Mouse (Mus musculus): ENCODE results near the gene Snx29. TPM values are rescaled to one million over a fixed set of nuclear protein-coding genes. Genes with fewer than 3 reads are reported as not detected.
A peak's percentile ranks its signal among the peaks of the same experiment; 100 is the strongest.

Gene Snx29
- total RNA-seq, 2 experiments from 2014 or later = 4.7 to 6.2 TPM

DNA sequence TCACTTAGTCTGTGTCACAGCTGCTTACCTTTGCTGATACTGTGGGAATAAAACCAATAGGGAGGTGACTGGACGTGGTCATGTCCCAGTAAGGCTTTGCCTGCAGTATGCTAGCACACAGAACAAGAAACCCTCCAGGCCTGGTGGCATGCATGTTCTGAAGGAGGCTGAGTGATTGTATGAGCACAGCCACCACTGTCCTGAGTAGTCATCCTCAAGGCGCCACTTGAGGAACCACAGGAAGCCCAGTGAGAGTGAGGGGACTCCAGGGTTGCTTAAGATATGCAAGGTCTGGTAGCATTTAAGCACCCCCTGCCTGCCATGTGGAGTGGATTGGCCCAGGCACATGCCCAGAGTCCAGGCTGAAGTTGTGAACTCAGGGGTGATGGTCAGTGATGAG is 430.8 kb downstream of the Snx29 start:
- no peak for ATAC-seq (ENCODE audit: poor library complexity, severe bottlenecking)

DNA sequence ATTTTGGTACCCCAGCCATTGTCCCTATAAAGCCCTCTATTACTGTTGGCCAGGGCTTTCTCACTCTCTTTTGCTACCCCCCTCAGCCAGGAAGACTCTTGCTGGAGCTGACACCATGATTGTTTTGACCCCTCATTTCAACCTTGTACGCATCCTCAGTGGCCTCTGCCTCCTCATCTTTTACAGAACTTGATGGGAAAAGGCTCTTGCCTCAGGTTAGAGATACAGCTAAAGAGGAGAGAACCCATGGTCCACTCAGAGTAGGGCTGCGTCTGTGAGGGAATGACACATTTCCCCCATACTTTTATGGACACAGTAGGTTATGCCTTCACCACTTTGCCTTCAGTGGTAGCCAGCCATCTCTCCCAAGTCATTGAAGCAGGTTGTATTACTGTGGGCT is 431.4 kb downstream of the Snx29 start:
- no peak for ATAC-seq (ENCODE audit: poor library complexity, severe bottlenecking)

DNA sequence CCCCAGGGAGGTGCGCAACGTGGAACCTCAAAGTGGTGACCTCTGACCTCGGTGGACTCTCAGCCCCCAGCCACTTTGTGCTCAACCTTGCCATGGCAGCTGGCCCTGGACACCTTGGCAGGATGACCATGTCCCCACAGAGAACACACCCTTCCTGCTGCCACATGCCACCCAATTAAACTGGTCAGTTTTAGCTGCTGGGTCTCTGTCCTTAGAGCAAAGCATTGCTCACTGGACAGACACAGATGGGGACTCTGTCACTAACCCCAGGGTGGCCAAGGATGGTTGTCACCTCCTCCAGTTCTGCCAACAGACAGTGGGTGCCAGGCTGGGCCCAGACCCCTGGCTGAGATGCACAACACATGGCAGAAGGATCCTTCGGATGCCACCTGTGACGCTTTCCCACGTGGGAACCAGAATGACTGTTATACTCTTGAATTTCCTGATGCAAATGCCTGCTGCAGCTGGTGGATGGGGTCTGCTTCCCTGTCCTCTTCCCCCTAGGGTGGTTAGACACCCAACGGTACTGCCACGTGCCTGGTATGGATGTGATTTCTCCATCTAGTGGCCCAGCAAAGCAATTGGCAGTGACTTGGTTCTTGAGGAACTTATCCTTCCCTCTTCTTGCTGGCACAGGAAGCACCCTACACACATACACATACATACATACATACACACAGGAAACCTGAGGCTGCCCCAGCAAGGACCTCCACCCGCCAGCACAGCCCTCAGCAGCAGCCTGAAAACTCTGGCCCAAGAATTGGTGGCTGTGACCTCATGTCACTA is 432.8 kb downstream of the Snx29 start:
- ATAC-seq (ENCODE audit: poor library complexity, severe bottlenecking) = peak; percentile 70

DNA sequence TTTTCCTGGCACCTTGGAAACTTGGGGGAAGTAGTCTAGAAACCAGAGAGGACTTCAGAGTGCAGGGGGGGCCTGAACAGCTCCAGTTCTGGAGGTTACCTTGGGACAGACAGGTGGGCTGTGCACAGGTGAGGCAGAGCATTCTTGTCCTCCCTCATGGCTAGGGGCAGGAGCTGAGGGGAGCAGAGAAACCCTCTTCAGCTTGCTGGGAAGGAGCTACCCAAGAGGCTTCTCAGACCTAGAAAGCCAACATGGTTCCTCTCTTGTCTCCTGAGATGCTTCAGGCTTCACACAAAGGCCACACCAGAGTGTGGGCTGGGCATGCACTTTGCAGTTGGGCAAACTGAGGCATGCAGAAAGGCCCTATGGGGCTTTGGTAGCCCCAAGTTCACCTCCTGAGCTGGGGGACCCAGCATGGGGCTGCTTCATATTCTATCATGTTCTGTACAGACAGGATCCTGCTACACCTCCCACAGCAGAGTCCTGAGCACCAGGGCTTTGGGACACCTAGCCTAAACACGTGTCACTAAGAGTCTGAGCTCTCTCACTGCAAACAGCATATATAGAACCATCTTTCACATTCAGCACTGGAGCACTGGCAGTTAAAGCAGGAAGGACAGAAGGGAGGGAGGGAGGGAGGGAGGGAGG is 434.0 kb downstream of the Snx29 start:
- ATAC-seq (ENCODE audit: poor library complexity, severe bottlenecking) = no peak

DNA sequence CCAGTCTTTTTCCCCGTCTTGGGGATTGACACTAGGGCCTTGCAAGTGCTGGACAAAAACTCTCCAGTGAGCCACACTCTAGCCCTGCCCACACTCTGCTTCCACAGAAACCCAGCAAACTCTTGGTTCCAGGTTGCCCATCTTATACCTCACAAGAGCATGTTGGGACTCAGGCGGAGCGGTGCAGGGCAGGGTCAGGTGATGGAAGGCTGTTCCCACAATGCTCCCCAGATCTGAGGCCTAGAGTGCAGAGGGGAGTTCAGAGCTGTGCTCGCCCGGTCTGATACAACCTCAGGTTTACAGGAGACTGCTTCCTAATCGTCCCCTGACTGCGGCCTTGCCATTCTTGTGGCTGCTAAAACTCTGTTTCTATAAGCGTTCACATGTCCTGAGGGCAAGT is 434.8 kb downstream of the Snx29 start:
- ATAC-seq (ENCODE audit: poor library complexity, severe bottlenecking) = no peak

DNA sequence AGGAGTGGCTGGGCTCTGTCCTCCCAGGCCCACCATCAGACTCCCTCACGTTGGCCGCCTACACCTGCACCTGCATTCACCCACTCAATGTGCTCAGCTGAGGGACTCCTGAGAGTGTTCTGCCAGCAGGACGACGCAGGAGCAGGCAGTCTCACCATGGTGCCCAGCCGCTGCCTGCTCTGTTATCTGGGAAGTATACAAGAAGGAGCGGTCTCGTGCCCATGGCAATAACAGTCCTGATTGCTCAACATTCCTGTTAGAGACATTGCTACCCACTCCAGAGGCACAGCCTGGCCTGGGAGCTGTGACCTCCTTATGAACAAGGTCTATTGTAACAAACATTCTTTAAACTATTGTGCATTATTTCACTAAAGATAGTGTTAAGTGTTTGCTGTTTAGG is 435.2 kb downstream of the Snx29 start:
- no peak for ATAC-seq (ENCODE audit: poor library complexity, severe bottlenecking)

DNA sequence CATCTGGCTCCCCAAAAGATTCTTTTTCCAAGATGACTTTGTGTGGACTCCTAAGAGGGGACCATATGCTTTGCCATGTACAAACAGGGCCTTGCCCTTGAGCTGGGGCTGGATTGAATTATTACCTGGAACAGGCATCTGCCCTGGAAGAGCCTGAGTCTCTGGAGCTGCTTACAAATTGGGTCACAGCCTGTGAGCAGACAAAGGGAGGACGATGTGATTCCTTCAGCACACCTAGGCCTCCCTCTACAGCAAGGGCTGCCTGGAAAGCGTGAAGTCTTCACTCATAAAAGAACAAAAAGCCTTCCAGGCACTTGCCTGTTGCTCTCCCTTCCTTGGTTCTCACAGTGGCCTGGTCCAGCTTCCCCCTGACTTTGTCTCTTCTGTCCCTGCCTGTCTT is 449.6 kb downstream of the Snx29 start:
- ATAC-seq (ENCODE audit: poor library complexity, severe bottlenecking) = no peak

DNA sequence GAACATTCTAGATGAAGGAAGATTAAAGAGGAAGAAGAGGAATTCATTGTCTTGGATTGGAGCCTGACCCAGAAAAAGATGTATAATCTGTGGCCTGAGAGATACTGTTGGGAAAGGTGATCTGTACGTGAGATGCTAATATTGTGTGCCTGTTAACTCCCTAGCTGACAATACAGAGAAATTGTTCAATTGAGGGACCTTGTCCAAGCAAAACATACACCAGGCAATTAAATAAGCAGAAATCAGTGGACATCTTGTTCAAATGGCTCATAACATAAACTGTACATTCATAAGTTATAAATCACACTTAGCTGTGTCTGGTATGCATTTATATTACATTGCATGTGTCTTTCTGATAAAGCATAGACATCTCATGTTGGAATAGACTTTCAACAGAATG is 451.6 kb downstream of the Snx29 start:
- ATAC-seq (ENCODE audit: poor library complexity, severe bottlenecking) = no peak

DNA sequence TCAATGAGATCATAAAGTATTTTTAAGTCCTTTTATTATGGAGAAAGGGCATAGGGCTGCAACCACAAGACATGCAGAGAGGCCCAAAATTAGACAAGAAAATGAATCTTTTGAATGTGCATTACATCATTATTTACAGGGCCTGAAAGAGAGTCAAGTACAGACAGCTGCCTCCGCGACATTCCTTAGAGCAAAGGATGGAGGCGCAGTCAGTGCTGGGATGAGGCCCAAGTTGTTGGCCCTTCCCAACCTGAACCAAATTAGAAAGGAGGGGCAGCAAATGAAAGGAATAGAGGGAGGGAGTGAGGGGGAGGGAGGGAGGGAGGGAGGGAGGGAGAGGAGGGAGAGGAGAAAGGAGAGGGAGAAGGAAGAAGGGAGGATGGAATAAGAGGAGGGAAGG is 453.8 kb downstream of the Snx29 start:
- ATAC-seq (ENCODE audit: poor library complexity, severe bottlenecking) = no peak

DNA sequence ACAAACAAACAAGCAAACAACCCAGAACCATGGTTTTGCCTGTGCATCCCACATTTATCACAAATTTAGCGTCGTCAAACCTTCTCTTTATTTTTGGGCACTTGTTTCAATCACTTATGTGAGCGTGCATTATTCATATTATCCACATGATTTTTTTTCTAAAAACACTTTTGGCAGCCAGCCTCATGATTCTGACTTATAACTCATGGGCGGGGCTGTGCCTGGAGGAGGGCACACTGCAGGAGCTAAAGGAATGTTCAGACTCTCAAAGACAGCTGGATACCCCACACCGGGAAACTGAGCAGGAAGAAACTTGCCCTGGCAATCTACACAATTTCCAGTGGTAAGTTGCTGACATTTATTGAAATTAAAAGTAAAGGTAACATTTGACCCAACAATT is 455.5 kb downstream of the Snx29 start:
- ATAC-seq (ENCODE audit: poor library complexity, severe bottlenecking) = no peak

DNA sequence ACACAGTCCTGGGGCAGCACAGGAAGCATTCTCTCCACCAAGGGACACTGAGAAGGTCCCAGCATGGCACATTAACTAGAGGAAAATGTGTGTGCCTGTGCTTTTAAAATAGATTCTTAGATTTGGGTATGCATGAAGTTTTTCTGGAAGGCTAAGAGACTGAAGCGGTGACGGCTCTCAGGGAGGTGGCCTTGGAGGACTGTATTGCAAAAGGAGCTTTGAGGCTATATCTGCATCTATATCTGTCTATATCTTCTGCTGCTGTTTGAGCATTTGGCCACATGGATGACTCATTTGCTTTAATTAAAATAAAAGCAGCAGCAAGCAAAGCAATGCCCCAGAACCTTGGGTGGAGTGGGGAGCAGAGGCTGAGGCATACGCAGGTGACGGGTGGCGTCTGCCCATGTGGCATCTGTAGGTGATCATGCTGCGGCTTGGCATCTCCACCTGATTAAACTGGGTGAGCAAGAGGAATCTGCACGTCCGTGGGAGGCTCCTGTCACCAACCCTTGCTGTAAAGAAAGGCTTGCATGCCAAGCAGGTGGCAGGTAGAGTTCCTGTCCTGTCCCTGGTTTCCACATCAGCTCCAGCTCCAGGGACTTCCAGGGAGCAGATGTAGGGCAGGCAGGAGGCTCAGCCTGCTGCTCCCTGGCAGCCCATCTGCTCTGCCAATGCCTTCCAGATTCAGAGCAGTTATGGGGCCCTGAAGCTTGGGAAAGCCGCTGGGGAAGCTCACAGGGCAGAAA is 456.2 kb downstream of the Snx29 start:
- ATAC-seq (ENCODE audit: poor library complexity, severe bottlenecking) = no peak

DNA sequence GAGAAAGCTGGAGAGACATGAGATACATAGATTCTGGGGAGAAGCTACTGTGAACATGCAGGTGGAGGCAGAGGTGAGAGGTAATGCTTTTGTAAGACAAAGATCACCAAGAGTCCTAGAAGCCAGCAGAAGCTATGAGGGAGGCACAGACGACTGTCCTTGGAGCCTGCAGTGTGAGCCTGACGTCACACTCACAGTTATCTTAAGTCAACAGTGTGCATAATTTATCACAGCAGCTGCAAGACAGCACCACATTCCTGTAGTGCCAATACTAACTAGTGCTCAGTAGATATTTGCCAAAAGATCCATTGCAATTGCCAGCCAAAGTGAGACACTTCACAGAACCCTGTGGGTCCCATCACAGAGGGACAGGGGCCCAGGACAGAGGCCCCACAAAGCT is 459.4 kb downstream of the Snx29 start:
- ATAC-seq (ENCODE audit: poor library complexity, severe bottlenecking) = no peak

DNA sequence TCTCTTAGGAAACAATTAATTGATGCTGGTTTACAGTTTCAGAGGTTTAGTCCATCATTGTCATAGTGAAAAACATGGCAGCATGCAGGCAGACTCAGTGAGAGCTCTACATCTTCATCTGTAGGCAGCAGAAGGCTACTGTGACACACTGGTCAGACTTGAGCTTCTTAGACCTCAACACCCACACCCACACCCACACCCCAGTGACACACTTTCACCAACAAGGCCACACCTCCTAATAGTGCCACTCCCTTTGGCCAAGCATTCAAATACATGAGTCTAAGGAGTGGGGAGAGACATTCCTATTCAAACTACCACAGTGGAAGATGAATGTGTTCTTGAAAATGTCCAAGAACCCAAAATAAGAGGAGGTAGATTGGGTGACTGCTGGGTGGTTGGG is 460.6 kb downstream of the Snx29 start:
- ATAC-seq (ENCODE audit: poor library complexity, severe bottlenecking) = no peak

DNA sequence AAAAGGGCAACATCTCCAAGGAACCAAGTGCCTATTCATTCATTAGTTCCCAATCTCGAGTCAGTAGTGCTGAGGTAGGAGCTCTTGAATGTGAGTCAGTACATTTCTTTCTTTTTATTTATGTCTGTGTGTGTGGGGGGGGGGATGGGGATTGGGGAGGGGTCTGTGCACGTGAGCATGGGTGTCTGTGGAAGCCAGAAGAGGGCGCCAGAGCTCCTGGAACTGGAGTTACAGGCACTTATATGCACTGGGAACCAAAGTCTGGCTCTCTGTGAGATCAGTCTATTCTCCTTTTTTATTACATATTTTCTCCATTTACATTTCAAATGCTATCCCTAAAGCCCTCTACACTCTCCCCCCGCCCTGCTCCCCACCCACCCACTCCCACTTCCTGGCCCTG is 461.6 kb downstream of the Snx29 start:
- ATAC-seq (ENCODE audit: poor library complexity, severe bottlenecking) = no peak

DNA sequence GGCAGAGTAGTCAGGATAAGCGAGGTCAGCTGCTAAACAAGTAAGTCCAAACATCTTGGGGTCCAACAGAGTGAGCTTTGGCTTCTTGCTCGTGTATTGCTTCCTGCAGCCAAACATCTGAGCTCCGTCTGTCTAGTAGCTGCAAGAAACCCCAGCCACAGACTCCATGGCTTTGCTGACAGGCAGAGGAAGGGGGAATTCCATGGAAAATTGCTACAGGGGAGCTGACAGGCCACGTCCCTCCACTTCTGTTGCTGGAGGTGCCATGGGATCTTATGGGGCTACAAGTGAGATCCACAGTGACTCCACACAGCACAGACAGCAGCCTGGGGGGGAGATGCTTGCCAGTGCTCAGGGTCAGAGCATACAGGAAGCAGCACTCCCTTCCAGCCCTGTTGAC is 463.1 kb downstream of the Snx29 start:
- ATAC-seq (ENCODE audit: poor library complexity, severe bottlenecking) = no peak

DNA sequence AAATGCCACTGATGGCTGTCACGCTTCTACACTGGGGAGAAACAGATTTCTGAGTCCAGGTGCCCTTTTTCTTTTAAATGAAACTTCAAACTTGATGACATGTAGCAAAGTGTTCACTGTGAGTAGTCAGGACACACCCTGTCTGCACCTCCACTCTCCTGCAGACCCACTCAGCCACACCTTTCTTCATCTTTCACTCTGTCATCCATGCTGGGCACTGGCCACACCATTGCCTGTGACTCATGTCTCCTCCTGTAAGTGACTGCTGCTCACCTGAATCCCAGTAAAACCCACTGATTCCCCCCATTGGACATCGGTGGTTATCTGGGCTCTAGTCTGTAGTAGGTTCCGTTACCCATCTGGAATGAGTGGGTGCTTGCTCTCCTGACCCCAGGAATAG is 467.8 kb downstream of the Snx29 start:
- no peak for ATAC-seq (ENCODE audit: poor library complexity, severe bottlenecking)

DNA sequence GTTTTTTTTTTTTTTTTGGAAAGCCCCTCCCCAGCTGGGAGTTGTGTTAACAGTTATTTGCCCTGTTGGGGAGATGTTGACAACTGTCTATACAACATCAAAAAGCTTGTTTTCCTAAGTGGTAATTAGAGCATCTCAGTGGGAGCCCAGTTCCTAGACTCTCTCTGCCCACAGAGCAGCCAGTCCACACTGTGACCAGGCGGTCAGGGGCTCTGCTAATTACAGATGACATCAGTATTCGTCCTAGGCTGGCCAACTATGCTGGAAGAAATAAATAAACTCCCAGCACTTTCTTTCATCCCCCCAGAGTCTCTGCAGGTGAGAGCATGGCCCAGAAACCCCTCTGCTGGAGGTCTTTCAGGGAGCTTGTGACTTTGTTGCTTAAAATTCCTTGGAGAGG is 470.7 kb downstream of the Snx29 start:
- no peak for ATAC-seq (ENCODE audit: poor library complexity, severe bottlenecking)

DNA sequence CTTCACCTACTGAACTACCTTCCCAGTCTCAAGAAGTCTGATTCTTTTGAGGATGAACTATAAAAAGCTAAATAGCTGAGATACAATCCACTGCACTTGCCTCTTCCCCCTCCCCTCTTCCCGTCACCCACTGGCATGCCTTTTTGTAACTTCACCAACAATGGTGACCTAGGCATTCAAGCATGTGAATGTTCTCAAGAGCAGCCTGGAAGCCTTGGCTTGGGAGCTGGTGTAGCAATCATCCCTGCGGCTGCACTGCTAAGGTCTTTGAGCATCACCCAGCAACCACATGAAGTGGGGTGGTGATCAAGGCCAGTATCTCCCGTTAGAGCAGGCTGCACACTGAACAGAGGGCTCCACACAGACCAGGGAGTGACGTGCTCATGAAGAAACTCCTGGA is 471.9 kb downstream of the Snx29 start:
- ATAC-seq (ENCODE audit: poor library complexity, severe bottlenecking) = no peak

DNA sequence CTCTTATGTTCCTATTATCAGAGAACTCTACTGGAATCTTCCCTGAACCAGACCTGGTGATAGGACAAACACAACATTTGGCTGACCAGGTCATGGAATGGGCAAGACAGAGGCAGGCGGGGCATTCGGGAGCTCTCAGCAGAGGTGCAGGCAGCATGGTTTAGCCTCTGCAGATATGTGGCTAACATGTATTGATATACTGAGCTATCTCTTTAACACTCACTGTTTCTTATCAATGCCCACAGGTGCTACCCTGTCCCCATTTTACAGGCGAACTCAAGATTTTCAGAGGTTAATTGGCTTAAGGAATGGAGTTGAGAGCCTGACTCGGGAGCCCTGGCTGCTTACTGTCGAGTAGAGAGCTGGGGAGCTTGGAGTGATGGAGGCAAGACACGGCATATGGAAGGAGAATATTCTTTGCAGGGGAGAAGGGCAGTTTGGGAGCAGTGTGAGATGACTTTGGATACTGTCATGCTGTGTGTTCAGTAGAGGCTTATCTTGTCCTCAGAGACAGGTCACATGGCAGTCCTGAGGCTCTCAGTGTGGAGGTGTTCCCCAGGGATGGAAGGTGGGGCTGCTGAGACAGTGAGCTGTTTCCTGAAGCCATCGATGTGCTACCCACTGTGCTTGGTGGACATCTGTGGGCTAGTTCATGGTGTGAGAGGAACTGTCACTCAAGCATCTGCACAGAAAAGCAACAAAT is 473.2 kb downstream of the Snx29 start:
- ATAC-seq (ENCODE audit: poor library complexity, severe bottlenecking) = no peak

DNA sequence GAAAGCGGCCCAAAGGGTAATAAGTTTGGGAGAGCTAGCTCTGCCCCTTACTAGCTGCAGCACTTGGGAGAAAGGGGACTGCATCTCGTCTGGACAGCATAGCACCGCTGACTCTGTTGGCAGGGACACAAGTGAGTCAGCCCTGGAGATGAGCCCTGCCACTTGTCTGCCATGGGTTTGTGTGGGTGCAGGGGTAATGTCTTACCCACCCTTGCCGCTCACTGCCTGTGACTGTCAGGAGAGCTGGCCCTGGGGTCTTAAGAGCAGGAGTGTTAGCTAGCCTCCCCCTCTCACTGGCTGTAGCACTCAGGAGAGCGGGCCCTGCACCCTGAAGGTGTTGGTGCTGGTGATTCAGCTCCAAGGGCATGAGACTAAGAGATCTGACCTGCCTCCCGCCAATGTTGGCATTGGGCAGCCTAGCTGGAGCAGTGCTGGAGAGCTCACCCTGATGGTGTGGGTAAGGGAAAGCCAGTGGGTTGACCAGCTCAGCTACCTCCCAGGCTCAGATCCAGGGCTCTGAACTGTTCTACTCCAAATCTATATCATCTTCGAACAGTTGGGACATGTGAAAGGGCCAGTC is 479.3 kb downstream of the Snx29 start:
- no peak for ATAC-seq (ENCODE audit: poor library complexity, severe bottlenecking)

Data from megakaryocyte, adult 5-6 weeks (primary cell).